Mouse (Mus musculus) lung, adult 2 months (tissue): Measurements from ENCODE around the gene Apmap.

ENCODE experiments used
- CTCF ChIP-seq: fragments of 200-500 bp; IDR thresholded peaks from 2 replicates; pipeline ENCODE4 v1.5.1; 2011; ENCODE audit warnings: mild to moderate bottlenecking, low read length, control low read depth; ENCODE audit not compliant: insufficient read depth
- POLR2A ChIP-seq: fragments of 200-500 bp; IDR thresholded peaks from 2 replicates; pipeline ENCODE4 v1.6.1; 2011; ENCODE audit warnings: low read depth, mild to moderate bottlenecking, control low read depth, low read length, borderline replicate concordance; ENCODE audit errors: extremely low read depth

GRCm38 (mm10) chr2:150656975-150657768, 48.8 kb upstream of the Apmap start:
- TF ChIP-seq CTCF (no peak), POLR2A (no peak)
